Mouse (Mus musculus) 416B (cell line): Measurements from ENCODE around the gene Myo18a.

Experiments used
- DNase-seq: peaks from one replicate; pipeline ENCODE4 v3.0.0; 2011; ENCODE audit warnings: low read depth

The Myo18a gene

GRCm38 (mm10) chr11:77872236-77872635 lies 109.2 kb downstream of the Myo18a start:
- DNase-seq: no peak

DNA sequence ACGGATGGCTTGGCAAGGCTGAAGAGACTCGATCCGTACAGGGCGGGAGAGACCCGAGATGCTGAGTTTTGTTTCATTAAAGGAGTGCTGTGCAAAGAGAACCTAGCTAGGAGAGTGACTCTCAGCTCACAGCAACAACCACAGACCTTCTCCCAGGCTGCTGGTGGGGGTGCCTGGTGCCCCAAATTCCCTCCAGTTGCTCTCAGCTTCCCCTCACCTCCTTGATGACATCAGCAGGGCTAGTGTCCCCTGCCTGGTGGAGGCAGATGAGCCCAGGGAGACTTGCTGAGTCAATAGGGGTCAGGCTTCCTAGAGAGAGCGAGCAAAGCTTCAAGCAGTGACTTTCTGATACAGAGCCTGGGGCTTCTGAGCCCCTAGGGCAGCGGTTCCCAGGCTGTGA lies 109.6 kb downstream of the Myo18a start:
- DNase-seq: peak; percentile 37

DNA sequence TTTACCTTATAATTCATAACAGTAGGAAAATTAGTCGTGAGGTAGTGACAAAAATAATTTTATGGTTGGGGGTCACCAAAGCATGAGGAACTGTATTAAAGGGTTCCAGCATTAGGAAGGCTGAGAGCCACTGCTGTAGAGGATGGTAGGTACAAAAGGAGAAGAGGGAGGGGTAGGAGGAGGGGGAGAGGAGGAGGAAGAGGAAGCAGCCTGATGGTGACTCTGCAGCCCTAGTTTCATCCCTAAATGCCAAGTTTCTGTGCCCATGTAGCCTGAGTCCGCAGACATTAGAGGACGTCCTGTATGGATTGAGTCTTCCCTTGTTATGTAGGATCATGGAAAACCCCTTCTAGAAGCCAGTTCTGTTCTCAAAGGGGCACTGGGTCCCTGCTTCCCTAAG lies 110.1 kb downstream of the Myo18a start:
- peak; percentile 24 for DNase-seq

DNA sequence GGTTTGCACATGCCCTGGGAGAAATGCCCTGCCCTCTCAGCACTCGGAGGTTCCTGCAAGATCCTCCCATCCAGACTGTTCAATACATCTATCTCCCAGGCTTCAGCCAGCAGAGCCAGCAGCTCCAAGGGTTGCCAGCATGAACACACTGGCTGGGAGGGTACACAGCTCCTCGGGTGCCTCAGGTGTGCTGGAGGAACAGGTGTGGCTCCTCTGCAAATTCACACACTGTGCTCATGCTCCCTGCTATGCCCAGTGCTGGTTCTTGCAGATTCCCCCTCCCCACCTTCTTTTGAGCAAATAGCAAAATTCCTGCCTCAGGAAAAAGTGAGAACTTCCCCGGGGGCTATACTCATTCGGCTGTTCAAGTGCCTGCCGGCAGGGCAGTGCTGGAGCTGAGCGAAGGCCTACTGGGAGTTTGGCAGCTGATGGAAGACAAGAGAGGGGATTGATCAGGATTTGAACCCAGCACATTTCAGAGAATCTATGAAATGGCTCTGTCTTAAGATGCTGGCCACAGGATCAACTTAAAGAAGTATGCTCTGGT lies 111.7 kb downstream of the Myo18a start:
- no peak for DNase-seq

- DNase-seq: no peak
These were observed 112.2 kb downstream of the Myo18a start for GRCm38 (mm10) chr11:77875269-77875668.

- peak; percentile 26 for DNase-seq
These were observed 113.1 kb downstream of the Myo18a start for GRCm38 (mm10) chr11:77875847-77876759.

DNA sequence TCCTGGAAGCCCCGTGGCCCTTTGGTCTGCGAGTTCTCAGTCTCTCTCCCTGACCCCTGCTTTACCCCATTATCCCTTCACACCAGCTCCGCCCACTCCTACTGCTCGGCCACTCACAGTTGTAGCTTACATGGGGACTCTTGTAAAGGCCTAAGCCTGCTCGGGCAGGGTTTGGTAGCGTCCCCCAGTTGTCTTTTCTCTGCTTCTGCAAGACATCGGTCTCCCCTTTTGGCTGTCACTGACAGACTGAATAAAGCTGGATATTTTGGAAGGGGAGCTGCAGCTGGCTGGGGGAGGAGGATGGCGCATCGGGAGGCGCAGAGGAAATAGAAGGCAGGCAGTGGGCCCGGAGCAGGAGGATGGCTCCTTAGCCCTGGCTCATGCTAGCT lies 113.7 kb downstream of the Myo18a start:
- DNase-seq: no peak

DNA sequence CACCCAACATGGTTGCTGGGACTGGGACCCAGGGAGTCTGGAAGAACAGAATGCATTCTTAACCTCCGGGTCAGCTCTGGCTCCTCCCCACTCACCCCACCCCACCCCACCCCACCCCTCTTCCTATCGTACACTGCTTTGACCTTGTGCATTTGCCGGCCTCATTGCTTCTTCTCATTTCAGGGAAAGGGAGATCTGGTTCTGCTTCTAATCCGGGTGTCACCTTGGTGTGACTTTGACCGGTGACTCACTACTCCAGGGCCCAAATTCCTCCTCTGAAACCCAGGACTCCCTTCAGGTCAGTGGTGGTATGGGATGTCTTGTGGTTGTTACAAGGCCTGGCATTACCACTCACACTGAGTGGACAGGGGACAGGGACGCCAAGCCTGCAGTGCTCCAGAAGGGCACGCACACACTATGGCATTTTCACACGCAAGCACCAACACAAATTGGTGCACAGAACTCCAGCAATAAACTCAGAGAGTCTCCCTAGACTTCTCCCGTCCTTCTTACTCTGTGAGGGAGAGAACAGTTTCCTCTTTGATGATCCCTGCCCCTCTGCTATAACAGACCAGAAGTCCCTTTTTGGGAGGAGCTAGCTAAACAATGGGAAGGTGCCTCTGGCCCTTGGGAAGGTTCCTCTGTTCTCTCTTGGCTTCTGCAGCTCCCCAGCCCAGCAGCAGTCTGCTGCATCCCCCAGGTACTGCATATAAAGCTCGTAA lies 121.6 kb downstream of the Myo18a start:
- no peak for DNase-seq

DNA sequence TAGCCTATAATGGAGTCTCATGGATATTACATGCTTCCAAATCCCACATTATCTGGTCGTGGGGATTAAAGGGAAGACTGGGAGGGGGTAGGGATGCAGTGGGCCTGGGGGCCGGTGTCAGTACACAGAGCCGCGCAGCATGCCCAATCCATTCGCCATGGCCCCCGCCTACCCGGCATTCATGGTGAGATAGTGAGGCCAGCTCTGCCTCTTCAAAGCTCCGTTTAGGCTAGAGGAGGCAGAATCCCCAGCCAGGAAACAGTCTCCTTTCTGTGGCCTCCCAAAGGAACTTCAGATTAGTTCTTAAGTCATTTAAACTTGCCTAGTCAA lies 122.2 kb downstream of the Myo18a start:
- DNase-seq: no peak

- DNase-seq: peak; percentile 61
These were observed 124.4 kb downstream of the Myo18a start for GRCm38 (mm10) chr11:77887373-77887960.

DNA sequence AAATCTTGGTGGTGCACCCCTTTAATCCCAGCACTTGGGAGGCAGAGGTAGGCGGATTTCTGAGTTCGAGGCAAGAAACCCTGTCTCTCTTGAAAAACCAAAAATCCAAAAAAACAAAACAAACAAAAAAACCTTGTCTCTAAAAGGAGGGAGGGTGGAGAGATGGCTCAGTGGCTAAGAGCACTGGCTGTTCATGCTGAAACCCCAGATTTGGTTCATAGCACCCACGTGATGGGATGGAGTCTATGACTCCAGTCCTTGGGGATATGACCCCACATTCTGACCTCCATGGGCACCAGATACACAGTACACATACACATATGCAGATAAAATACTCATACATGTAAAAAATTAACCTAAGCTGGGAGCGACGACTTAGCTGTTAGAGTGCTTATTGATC lies 125.8 kb downstream of the Myo18a start:
- DNase-seq: no peak

DNA sequence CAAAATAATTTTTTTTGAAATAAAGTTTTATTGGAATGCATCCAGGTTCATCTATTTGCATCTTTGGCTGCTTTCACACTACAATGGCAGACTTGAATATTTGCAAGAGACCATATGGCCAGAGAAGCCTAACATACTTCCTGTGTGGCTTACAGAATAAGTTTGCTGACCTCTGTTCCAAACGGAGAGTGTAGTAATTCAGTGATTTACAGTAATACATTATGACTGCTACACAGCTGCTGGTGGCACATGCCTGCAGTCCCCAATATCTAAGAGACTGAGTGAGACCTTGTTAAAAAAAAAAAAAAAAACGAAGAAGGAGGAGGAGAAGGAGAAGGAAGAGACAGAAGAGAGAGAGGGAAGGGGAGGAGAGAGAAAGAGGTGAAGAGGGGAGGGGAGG lies 126.4 kb downstream of the Myo18a start:
- peak; percentile 67 for DNase-seq

- no peak for DNase-seq
These were observed 127.7 kb downstream of the Myo18a start for GRCm38 (mm10) chr11:77890648-77891258.

DNA sequence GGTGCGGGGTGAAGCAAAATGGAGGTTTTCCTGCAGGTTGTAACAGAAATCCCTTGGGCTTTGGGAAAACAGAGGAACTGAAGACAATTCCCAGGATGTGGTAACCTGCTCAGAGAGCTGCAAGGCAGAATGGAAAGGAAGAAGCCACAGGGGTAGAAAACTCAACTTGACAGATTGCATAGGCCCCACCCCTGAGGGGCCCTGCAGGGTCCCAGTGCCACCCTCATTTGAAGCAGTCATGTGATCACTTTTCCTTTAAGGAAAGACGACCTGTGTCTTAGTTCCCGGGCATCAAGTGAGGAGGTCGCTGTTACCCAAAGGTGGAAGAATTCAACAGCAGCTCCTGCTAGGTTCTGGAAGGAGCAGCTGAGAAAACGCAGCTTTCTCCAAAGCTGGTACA lies 129.8 kb downstream of the Myo18a start:
- no peak for DNase-seq

DNA sequence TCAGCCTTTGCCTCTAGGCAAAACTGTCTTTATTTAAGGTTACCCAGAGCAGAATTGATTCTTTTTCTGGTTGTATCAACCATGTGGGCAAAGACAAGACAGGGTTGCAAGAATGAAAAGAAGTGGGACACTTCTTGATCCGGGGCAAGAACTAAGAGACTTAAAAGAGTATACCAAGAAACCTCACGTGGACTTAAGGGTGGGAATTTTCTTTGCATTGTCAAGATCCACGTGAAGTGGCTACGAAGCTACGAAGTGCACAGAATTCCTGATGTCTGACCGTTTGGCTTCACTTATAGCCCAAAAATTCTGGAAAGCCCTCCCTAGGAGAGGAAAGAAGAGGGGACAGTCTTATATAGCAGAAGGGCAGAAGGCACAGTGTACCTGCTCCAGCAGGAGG lies 130.2 kb downstream of the Myo18a start:
- no peak for DNase-seq

- peak; percentile 88 for DNase-seq
These were observed 131.0 kb downstream of the Myo18a start, which contains the start of gene Pipox for GRCm38 (mm10) chr11:77893787-77894718. Gene Pipox (minus strand): TSS chr11:77894096.

GRCm38 (mm10) chr11:77894967-77895366 lies 131.9 kb downstream of the Myo18a start:
- DNase-seq: no peak

DNA sequence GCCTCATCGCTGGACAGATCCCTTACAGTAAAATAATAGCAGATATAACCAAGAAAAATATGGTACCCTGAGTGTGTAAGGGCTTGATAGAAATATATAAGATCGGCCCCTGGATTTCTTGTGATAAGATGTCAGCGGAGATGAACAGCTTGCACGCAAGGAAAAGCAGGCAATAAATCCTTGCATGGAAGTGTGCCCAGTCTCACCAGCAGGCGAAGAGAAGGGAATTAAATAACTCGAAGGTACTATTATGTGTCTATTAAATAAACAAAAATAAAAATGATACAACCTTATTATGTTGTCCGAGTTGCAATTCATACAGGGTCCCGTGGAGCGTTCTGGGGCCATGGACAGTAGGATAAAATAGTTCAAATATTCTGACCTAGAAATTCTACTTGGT lies 133.0 kb downstream of the Myo18a start:
- DNase-seq: no peak

- no peak for DNase-seq
These were observed 133.4 kb downstream of the Myo18a start for GRCm38 (mm10) chr11:77896480-77896819.

DNA sequence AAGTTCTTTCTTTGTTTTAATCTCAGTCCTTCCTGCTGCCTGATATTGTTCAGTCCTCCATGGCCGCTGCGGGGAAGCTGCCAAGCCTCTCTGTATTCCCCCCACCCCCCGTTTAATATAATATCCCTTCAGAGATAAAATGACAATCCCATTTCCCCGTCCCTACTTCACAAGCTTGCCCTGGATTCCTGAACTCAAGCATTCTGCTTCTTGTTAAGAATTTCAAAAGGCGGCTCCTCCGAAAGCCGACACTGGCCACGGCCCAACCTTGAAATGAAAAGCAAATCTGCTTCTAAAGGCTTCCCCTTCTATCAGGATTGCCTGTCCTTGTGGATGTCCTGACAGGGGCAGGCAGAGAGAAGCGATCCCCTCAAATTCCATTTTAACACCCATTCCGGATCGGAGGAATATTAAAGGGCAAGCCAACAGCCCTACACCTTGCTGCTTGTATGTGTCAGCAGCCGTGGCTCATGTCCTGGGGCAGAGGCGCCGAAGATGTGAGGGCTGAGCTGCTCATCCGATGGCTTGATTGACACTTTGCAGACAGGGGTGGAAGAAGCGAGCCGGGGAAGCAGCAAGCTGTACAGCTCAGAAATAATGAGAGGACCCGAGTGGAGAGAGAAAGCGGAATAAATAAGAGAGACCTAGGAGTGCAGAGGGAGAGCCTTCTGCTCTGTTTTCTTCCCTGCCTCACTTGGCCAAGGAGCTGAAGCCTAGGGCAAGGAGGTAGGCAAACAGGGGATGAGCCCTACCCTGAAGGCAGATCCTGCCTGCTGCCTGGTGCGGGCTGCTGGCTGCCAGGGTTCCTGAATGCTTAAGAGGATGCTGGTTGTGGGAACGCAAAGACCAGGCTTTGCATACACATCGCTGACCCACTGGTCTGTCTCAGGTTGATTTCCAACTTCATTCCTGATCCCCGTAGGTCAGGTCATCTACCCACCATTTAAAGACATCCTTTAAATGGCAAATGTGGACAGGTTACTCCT lies 134.1 kb downstream of the Myo18a start:
- DNase-seq: no peak
